Mouse (Mus musculus): ENCODE results near the gene Cant1. TPM values are rescaled to one million over a fixed set of nuclear protein-coding genes. Genes with fewer than 3 reads are reported as not detected.

Cant1 gene
- total RNA-seq, 2 experiments from 2014 or later, result 11.0 to 11.7 TPM

Other genes starting within 250 kb of the Cant1 start
- 10 to 100 TPM; 23.3 to 31.2 TPM for gene Cyth1, start 170.5 kb downstream of the Cant1 start, total RNA-seq (2021)
- gene Usp36, start 128.8 kb downstream of the Cant1 start, total RNA-seq (2021), result 1 to 10 TPM; 9.8 TPM
- gene Cep295nl, start 76.6 kb downstream of the Cant1 start, total RNA-seq (2021), result 1 to 10 TPM; 1.3 TPM
- gene Timp2, start 63.3 kb downstream of the Cant1 start, total RNA-seq (2021), result 100 to 1,000 TPM; 119 to 133 TPM
- 10 to 100 TPM; 11.0 to 11.9 TPM for gene Lgals3bp, start 17.0 kb downstream of the Cant1 start, total RNA-seq (2021)
- 10 to 100 TPM; 26.4 to 30.2 TPM for gene C1qtnf1, start 9.1 kb upstream of the Cant1 start, total RNA-seq (2021)
- gene Engase, start 57.7 kb upstream of the Cant1 start, total RNA-seq (2021), result 10 to 100 TPM; 13.1 to 13.5 TPM